Mouse (Mus musculus) E14TG2a.4 (cell line): Measurements from ENCODE around the gene Ctdspl2.
"Not testable (repeated sequence)": the region's sequence is repeated elsewhere in the genome, so short reads cannot be mapped to it uniquely, and the experiment has no call there.

ENCODE experiments used
- H3K27me3 ChIP-seq: 2 replicates; pipeline ENCODE4 v1.6.1; 2014; ENCODE audit warnings: low read length, control low read depth; ENCODE audit not compliant: insufficient read depth
- H3K36me3 ChIP-seq: 2 replicates; pipeline ENCODE4 v1.6.1; 2014; ENCODE audit warnings: low read length, control low read depth; ENCODE audit not compliant: insufficient read depth
- H3K4me1 ChIP-seq: replicated peaks from 2 replicates; pipeline ENCODE4 v1.6.1; 2014; ENCODE audit warnings: low read depth, low read length, control low read depth
- H3K4me3 ChIP-seq: replicated peaks from 2 replicates; pipeline ENCODE4 v1.5.1; 2014; ENCODE audit warnings: mild to moderate bottlenecking, low read length
- H3K9me3 ChIP-seq: 2 replicates; pipeline ENCODE4 v1.6.1; 2014; ENCODE audit warnings: low read length, control low read depth
- CTCF ChIP-seq: conservative IDR thresholded peaks from 2 replicates; pipeline ENCODE4 v1.5.1; 2014; ENCODE audit warnings: low read length
- NANOG ChIP-seq: IDR thresholded peaks from 2 replicates; pipeline ENCODE4 v1.6.1; 2014; ENCODE audit warnings: borderline replicate concordance, low read length, mixed read lengths
- POU5F1 ChIP-seq: IDR thresholded peaks from 2 replicates; pipeline ENCODE4 v1.6.1; 2014; ENCODE audit warnings: low read length, borderline replicate concordance

Gene Ctdspl2

GRCm38 (mm10) chr2:121995738-121996137, 39.9 kb downstream of the Ctdspl2 start:
- H3K27me3 ChIP-seq: no peaks in the 10 kb centered on the region

GRCm38 (mm10) chr2:122008832-122009231, 53.0 kb downstream of the Ctdspl2 start:
- H3K36me3 ChIP-seq: peaks cover 62% of the 10 kb centered on the region
- TF ChIP-seq CTCF (no peak), POU5F1 (no peak), NANOG (no peak)
- no peaks in the 10 kb centered on the region for H3K4me1 ChIP-seq
- no peak overlapping the region for H3K4me3 ChIP-seq
- no peaks in the 10 kb centered on the region for H3K9me3 ChIP-seq
- H3K27me3 ChIP-seq: no peaks in the 10 kb centered on the region

More at GRCm38 (mm10) chr2:121995738-121996137, 39.9 kb downstream of the Ctdspl2 start:
- Histone ChIP-seq H3K9me3 (no peaks in the 10 kb centered on the region), H3K4me3 (no peak overlapping the region), H3K36me3 (peaks cover 57% of the 10 kb centered on the region), H3K4me1 (no peaks in the 10 kb centered on the region)
- TF ChIP-seq POU5F1 (no peak), CTCF (no peak; the same call in 1 of the 2 replicates), NANOG (no peak)

GRCm38 (mm10) chr2:122011441-122011840, 55.6 kb downstream of the Ctdspl2 start:
- no peak for TF ChIP-seq NANOG
- TF ChIP-seq CTCF: no peak
- H3K9me3 ChIP-seq: no peaks in the 10 kb centered on the region
- H3K4me1 ChIP-seq: no peaks in the 10 kb centered on the region
- H3K36me3 ChIP-seq: peaks cover 60% of the 10 kb centered on the region
- H3K27me3 ChIP-seq: no peaks in the 10 kb centered on the region
- no peak overlapping the region for H3K4me3 ChIP-seq

GRCm38 (mm10) chr2:122018705-122019104, 62.9 kb downstream of the Ctdspl2 start:
- TF ChIP-seq POU5F1 (no peak), NANOG (no peak), CTCF (no peak)
- no peaks in the 10 kb centered on the region for H3K4me1 ChIP-seq
- H3K4me3 ChIP-seq: no peak overlapping the region
- no peaks in the 10 kb centered on the region for H3K27me3 ChIP-seq
- H3K36me3 ChIP-seq: peaks cover 16% of the 10 kb centered on the region
- no peaks in the 10 kb centered on the region for H3K9me3 ChIP-seq

GRCm38 (mm10) chr2:122022284-122022683, 66.5 kb downstream of the Ctdspl2 start:
- Histone ChIP-seq H3K4me1 (no peaks in the 10 kb centered on the region), H3K36me3 (no peaks in the 10 kb centered on the region), H3K27me3 (peaks cover 2% of the 10 kb centered on the region; the same call in 1 of the 2 replicates), H3K9me3 (no peaks in the 10 kb centered on the region), H3K4me3 (no peak overlapping the region)
- peak; percentile 51 for TF ChIP-seq CTCF
- TF ChIP-seq POU5F1: no peak

GRCm38 (mm10) chr2:122027091-122027490, 71.3 kb downstream of the Ctdspl2 start:
- H3K4me3 ChIP-seq, H3K27me3 ChIP-seq, H3K36me3 ChIP-seq, H3K9me3 ChIP-seq: not testable (repeated sequence)
- H3K4me1 ChIP-seq: peaks cover 12% of the 10 kb centered on the region

GRCm38 (mm10) chr2:122027862-122028755, 72.3 kb downstream of the Ctdspl2 start, which contains the start of gene Eif3j1:
Eif3j1 (plus strand) TSS chr2:122028546.
- Histone ChIP-seq H3K4me1 (peaks cover 18% of the 10 kb centered on the region), H3K4me3 (peak within 1 kb of the TSS; percentile 93), H3K9me3 (no peaks in the 10 kb centered on the region), H3K27me3 (peaks cover 2% of the 10 kb centered on the region; the same call in 1 of the 2 replicates), H3K36me3 (peaks cover 17% of the 10 kb centered on the region)
- TF ChIP-seq NANOG (no peak), POU5F1 (no peak), CTCF (no peak)

GRCm38 (mm10) chr2:122028756-122029700, 73.2 kb downstream of the Ctdspl2 start:
- peaks cover 28% of the 10 kb centered on the region for H3K4me1 ChIP-seq
- H3K36me3 ChIP-seq: peaks cover 26% of the 10 kb centered on the region
- peaks cover 2% of the 10 kb centered on the region; the same call in 1 of the 2 replicates for H3K27me3 ChIP-seq
- no peaks in the 10 kb centered on the region for H3K9me3 ChIP-seq
- TF ChIP-seq NANOG (no peak), CTCF (no peak), POU5F1 (no peak)
- H3K4me3 ChIP-seq: peak overlapping the region; percentile 93
